ENCODE assay signal across 8 mouse cellular contexts in the genomic region with DNA sequence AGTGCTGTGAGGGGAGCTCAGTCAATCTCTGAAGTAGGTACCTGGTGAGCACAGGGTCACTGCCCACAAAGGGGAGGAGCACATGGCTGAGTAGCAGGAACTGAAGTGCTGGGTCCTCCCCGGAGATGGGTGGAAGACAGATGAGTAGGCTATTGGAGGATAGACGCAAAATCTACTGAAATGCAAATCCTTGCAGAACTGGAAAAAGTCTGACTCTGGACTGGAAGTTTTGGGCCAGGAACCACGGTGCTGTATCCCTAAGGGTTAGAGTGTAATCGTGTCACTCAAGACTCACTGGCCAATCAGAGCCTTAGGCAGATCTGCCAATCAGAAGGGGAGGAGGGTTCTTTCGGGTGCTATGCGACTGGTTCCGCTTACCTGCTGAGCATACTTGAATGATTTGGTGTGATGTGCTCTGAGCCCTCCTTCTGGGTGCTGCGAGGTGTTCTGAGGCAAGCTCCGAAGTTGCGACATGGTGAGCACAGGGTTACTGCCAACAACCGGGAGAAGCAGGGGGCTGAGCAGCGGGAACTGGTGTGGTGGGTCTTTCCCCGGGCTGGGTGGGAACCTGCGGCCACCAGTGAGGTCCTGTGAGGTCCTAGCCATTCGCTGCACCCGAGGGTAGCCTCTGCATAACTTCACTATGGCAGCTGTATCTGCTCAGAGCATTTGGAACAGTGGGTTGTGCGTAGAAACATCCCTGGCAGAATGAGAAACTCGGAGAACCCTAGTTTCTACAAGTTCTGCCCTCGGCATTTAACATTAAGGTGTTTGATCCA.
DNase-seq lines count a peak whose midpoint lies in the region; ATAC-seq and TF ChIP-seq lines count a peak whose summit lies in the region.

No protein-coding gene starts in this region.

- peak overlapping the region; percentile 60 for H3K4me3 ChIP-seq in embryonic facial prominence, embryonic 13.5 days
- peak overlapping the region; percentile 67 for H3K4me3 ChIP-seq in heart, embryonic 11.5 days (ENCODE audit: low read depth, low read length)
- H3K4me3 ChIP-seq in kidney, postnatal 0 days (replicated peaks; ENCODE audit: low read depth, low read length): peak overlapping the region; percentile 52
- peak overlapping the region; percentile 47 for H3K4me3 ChIP-seq in midbrain, postnatal 0 days (ENCODE audit: low read depth, low read length)

- H3K4me1 ChIP-seq in embryonic facial prominence, embryonic 13.5 days: no peaks in the 10 kb centered on the region
- no peaks in the 10 kb centered on the region for H3K4me1 ChIP-seq in heart, embryonic 11.5 days (ENCODE audit: control insufficient read depth, insufficient read depth, low read length)
- H3K4me1 ChIP-seq in kidney, postnatal 0 days (replicated peaks; ENCODE audit: insufficient read depth, low read length): no peaks in the 10 kb centered on the region
- H3K4me1 ChIP-seq in midbrain, postnatal 0 days (ENCODE audit: insufficient read depth, low read length): no peaks in the 10 kb centered on the region

- H3K27ac ChIP-seq in embryonic facial prominence, embryonic 13.5 days: no peak overlapping the region
- no peak overlapping the region for H3K27ac ChIP-seq in heart, embryonic 11.5 days (ENCODE audit: low read depth, low read length)
- H3K27ac ChIP-seq in kidney, postnatal 0 days: no peak overlapping the region
- no peak overlapping the region for H3K27ac ChIP-seq in midbrain, postnatal 0 days (ENCODE audit: low read depth, low read length)

- no peaks in the 10 kb centered on the region for H3K27me3 ChIP-seq in embryonic facial prominence, embryonic 13.5 days
- no peaks in the 10 kb centered on the region for H3K27me3 ChIP-seq in heart, embryonic 11.5 days (ENCODE audit: control insufficient read depth, insufficient read depth, low read length)
- no peaks in the 10 kb centered on the region for H3K27me3 ChIP-seq in kidney, postnatal 0 days (ENCODE audit: insufficient read depth, low read length)
- H3K27me3 ChIP-seq in midbrain, postnatal 0 days (ENCODE audit: insufficient read depth, low read length): no peaks in the 10 kb centered on the region
- no peaks in the 10 kb centered on the region for H3K27me3 ChIP-seq in splenic B cell, adult 2 months (ENCODE audit: control insufficient read depth, insufficient read depth, low read length, poor library complexity, severe bottlenecking)

- 3% methylated on average over 19 of the region's 19 CpGs for WGBS in embryonic facial prominence, embryonic 13.5 days
- WGBS in heart, embryonic 11.5 days (ENCODE audit: insufficient replicate concordance): 2% methylated on average over 19 of the region's 19 CpGs
- 2% methylated on average over 19 of the region's 19 CpGs for WGBS in kidney, postnatal 0 days
- 4% methylated on average over 19 of the region's 19 CpGs for WGBS in midbrain, postnatal 0 days

- peak overlapping the region; percentile 67 for H3K9ac ChIP-seq in embryonic facial prominence, embryonic 13.5 days
- peak overlapping the region; percentile 57 for H3K9ac ChIP-seq in heart, embryonic 11.5 days (ENCODE audit: low read depth, low read length)
- peak overlapping the region; percentile 41; the same call in 1 of the 2 replicates for H3K9ac ChIP-seq in kidney, postnatal 0 days (ENCODE audit: low read depth, low read length)
- peak overlapping the region; percentile 33 for H3K9ac ChIP-seq in midbrain, postnatal 0 days (replicated peaks; ENCODE audit: low read length, poor library complexity, severe bottlenecking)

- H3K4me2 ChIP-seq in embryonic facial prominence, embryonic 13.5 days: peak overlapping the region; percentile 85
- H3K4me2 ChIP-seq in heart, embryonic 11.5 days: peak overlapping the region; percentile 85
- peak overlapping the region; percentile 80 for H3K4me2 ChIP-seq in kidney, postnatal 0 days (ENCODE audit: low read length)
- peak overlapping the region; percentile 70 for H3K4me2 ChIP-seq in midbrain, postnatal 0 days (ENCODE audit: low read depth, low read length, poor library complexity, severe bottlenecking)

- DNase-seq in urinary bladder, adult 18-20 months (ENCODE audit: low spot score in 2 of 2): peak; percentile 50 to 61
- no peak for DNase-seq in urinary bladder, postnatal 10 days (ENCODE audit: low spot score)
- peak; percentile 69 for DNase-seq in kidney, postnatal 0 days (ENCODE audit: low spot score)
- DNase-seq in liver: peak; percentile 53
- peak; percentile 83 for DNase-seq in midbrain, postnatal 0 days (ENCODE audit: low spot score)
- peak; percentile 76 for DNase-seq in splenic B cell, adult 2 months (ENCODE audit: low read depth, low spot score)

- peak; percentile 94 for ATAC-seq in embryonic facial prominence, embryonic 13.5 days (ENCODE audit: insufficient number of reproducible peaks, insufficient read depth, low FRiP score, low TSS enrichment, low read depth)
- ATAC-seq in heart, embryonic 11.5 days (replicated peaks; ENCODE audit: insufficient number of reproducible peaks, low FRiP score, low TSS enrichment): peak; percentile 96
- ATAC-seq in kidney, postnatal 0 days (replicated peaks; ENCODE audit: low FRiP score, low read depth): peak; percentile 98
- peak; percentile 98 for ATAC-seq in midbrain, postnatal 0 days (ENCODE audit: low FRiP score)

- no peaks in the 10 kb centered on the region for H3K9me3 ChIP-seq in embryonic facial prominence, embryonic 13.5 days
- H3K9me3 ChIP-seq in heart, embryonic 11.5 days (replicated peaks; ENCODE audit: control insufficient read depth, low read length): no peaks in the 10 kb centered on the region
- H3K9me3 ChIP-seq in kidney, postnatal 0 days (replicated peaks; ENCODE audit: low read length): no peaks in the 10 kb centered on the region
- no peaks in the 10 kb centered on the region for H3K9me3 ChIP-seq in midbrain, postnatal 0 days (ENCODE audit: low read length)

- TF ChIP-seq CTCF in kidney, postnatal 0 days (IDR thresholded peaks at IDR 0.05; ENCODE audit: low read depth): no peak
- TF ChIP-seq CTCF in midbrain, postnatal 0 days (IDR thresholded peaks at IDR 0.05): no peak

- H3K36me3 ChIP-seq in embryonic facial prominence, embryonic 13.5 days: no peaks in the 10 kb centered on the region
- H3K36me3 ChIP-seq in heart, embryonic 11.5 days (ENCODE audit: control insufficient read depth, insufficient read depth, low read length): no peaks in the 10 kb centered on the region
- H3K36me3 ChIP-seq in kidney, postnatal 0 days (ENCODE audit: insufficient read depth, low read length): no peaks in the 10 kb centered on the region
- no peaks in the 10 kb centered on the region for H3K36me3 ChIP-seq in midbrain, postnatal 0 days (ENCODE audit: insufficient read depth, low read length)
- no peaks in the 10 kb centered on the region for H3K36me3 ChIP-seq in splenic B cell, adult 2 months (ENCODE audit: control insufficient read depth, insufficient read depth, low read length, poor library complexity, severe bottlenecking)
